Mouse (Mus musculus): ENCODE results near the gene Nfic.

Nfic gene

GRCm38 (mm10) chr10:81405588-81406201 lies 49.7 kb downstream of the Nfic start:
- DNase-seq (ENCODE audit: low spot score in 2 of 2) = peak in 1 of 2 experiments; percentile 67

- no peak for DNase-seq (ENCODE audit: low spot score in 2 of 2)
Measured at GRCm38 (mm10) chr10:81404720-81405119, 50.7 kb downstream of the Nfic start.

GRCm38 (mm10) chr10:81404082-81404481 lies 51.4 kb downstream of the Nfic start:
- no peak for DNase-seq (ENCODE audit: low spot score in 2 of 2)

GRCm38 (mm10) chr10:81403511-81403910 lies 51.9 kb downstream of the Nfic start:
- no peak for DNase-seq (ENCODE audit: low spot score in 2 of 2)

GRCm38 (mm10) chr10:81402227-81402765 lies 53.1 kb downstream of the Nfic start:
- DNase-seq (ENCODE audit: low spot score in 2 of 2) = no peak

GRCm38 (mm10) chr10:81401521-81402226 lies 53.8 kb downstream of the Nfic start:
- no peak for DNase-seq (ENCODE audit: low spot score in 2 of 2)

- no peak for DNase-seq (ENCODE audit: low spot score in 2 of 2)
Measured at GRCm38 (mm10) chr10:81401205-81401520, 54.3 kb downstream of the Nfic start.

GRCm38 (mm10) chr10:81400371-81401204 lies 54.8 kb downstream of the Nfic start:
- DNase-seq (ENCODE audit: low spot score in 2 of 2) = peak in 1 of 2 experiments; percentile 81

- no peak for DNase-seq (ENCODE audit: low spot score in 2 of 2)
Measured at GRCm38 (mm10) chr10:81399798-81400308, 55.6 kb downstream of the Nfic start.

- DNase-seq (ENCODE audit: low spot score in 2 of 2) = no peak
Measured at GRCm38 (mm10) chr10:81399296-81399695, 56.1 kb downstream of the Nfic start.

- no peak for DNase-seq (ENCODE audit: low spot score in 2 of 2)
Measured at GRCm38 (mm10) chr10:81396749-81397148, 58.7 kb downstream of the Nfic start.

GRCm38 (mm10) chr10:81395865-81396264 lies 59.6 kb downstream of the Nfic start:
- DNase-seq (ENCODE audit: low spot score in 2 of 2) = no peak

- peak; percentile 55 to 86 for DNase-seq (ENCODE audit: low spot score in 2 of 2)
Measured at GRCm38 (mm10) chr10:81395127-81395526, 60.3 kb downstream of the Nfic start.

GRCm38 (mm10) chr10:81393456-81394063 lies 61.9 kb downstream of the Nfic start:
- no peak for DNase-seq (ENCODE audit: low spot score in 2 of 2)

GRCm38 (mm10) chr10:81392781-81393185 lies 62.7 kb downstream of the Nfic start, which contains the start of gene Smim24:
Smim24 (plus strand) TSS chr10:81393051.
- DNase-seq (ENCODE audit: low spot score in 2 of 2) = no peak

GRCm38 (mm10) chr10:81392270-81392669 lies 63.2 kb downstream of the Nfic start:
- no peak for DNase-seq (ENCODE audit: low spot score in 2 of 2)

- DNase-seq (ENCODE audit: low spot score in 2 of 2) = no peak
Measured at GRCm38 (mm10) chr10:81390678-81390965, 64.8 kb downstream of the Nfic start.

- DNase-seq (ENCODE audit: low spot score in 2 of 2) = peak; percentile 75 to 81
Measured at GRCm38 (mm10) chr10:81389801-81390677, 65.4 kb downstream of the Nfic start.

GRCm38 (mm10) chr10:81389373-81389772 lies 66.1 kb downstream of the Nfic start:
- no peak for DNase-seq (ENCODE audit: low spot score in 2 of 2)

- DNase-seq (ENCODE audit: low spot score in 2 of 2) = no peak
Measured at GRCm38 (mm10) chr10:81388505-81389055, 66.9 kb downstream of the Nfic start, which contains the start of gene Gm48552. Gm48552 (plus strand) TSS chr10:81389005.
